Mouse (Mus musculus) WW6 (cell line): ENCODE measurements around the gene Btk.

Experiments
- DNase-seq: peaks from one replicate; pipeline ENCODE4 v3.0.0-alpha.2; 2013; ENCODE audit warnings: low read depth, low spot score

The Btk gene

GRCm38 (mm10) chrX:134582888-134583669, at the start of gene Btk:
Gene Btk, minus strand, starts transcription at chrX:134583570.
- DNase-seq = no peak

DNA sequence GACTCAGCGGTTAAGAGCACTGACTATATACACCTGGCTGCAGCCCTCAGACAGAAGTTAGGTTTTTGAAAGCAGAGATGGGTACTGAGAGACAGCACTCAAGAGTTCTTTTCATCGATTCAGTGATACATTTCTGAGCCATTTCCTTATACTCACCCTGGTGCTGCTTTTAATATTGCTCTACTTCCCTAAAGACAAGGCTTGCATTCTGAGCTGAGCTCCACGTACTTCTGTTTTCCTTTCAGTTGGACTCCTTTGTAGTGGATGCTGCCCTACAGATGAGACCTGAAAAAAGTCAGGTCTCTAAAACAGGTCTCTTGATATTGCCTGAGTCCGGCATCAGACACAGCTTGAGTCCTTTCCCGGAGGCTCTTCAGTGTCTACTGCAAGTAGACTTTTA, 49.3 kb upstream of the Btk start:
- no peak for DNase-seq

DNA sequence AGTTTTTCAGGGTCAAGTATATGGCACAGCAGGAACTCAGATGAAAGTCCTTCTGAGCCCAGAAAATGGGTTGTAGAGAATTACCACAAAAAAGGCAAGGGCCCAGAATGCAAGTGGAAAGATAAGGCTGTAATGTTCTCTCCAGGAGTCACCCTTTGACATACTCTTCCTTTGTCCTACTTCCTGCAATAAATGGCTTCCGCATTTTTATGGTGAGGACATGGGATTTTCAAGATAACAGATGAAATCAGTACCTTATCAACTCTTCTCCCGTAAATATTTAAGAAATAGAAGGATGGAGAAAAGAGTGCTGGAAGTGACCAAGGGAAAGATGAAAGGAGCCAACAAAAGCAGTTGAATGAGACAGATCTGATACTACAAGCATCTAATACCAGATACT, 44.8 kb upstream of the Btk start:
- no peak for DNase-seq

- no peak for DNase-seq
Observed at GRCm38 (mm10) chrX:134623350-134623749, 40.0 kb upstream of the Btk start.

DNA sequence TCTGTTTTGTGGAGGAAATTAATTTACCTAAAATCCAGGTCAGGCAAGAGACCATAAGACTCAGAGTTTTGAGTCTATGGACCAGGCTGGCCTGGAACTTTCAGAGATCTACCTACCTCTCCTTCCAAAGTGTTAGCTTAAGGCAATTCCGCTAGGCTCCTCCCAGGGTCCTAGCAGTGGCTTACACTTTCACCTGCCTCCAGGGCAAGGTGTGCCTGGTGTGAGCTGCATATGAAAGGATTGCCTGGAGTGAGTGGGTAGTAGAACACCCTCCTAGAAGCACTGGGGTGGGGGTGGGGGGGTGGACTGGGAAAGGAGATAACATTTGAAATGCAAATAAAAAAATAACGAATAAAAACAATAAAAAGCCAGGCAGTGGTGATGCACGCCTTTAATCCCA, 38.3 kb upstream of the Btk start:
- no peak for DNase-seq

- no peak for DNase-seq
Observed at GRCm38 (mm10) chrX:134620254-134620865, 37.0 kb upstream of the Btk start.

GRCm38 (mm10) chrX:134619695-134620094, 36.3 kb upstream of the Btk start:
- DNase-seq = no peak

GRCm38 (mm10) chrX:134614306-134614705, 30.9 kb upstream of the Btk start:
- DNase-seq = no peak

DNA sequence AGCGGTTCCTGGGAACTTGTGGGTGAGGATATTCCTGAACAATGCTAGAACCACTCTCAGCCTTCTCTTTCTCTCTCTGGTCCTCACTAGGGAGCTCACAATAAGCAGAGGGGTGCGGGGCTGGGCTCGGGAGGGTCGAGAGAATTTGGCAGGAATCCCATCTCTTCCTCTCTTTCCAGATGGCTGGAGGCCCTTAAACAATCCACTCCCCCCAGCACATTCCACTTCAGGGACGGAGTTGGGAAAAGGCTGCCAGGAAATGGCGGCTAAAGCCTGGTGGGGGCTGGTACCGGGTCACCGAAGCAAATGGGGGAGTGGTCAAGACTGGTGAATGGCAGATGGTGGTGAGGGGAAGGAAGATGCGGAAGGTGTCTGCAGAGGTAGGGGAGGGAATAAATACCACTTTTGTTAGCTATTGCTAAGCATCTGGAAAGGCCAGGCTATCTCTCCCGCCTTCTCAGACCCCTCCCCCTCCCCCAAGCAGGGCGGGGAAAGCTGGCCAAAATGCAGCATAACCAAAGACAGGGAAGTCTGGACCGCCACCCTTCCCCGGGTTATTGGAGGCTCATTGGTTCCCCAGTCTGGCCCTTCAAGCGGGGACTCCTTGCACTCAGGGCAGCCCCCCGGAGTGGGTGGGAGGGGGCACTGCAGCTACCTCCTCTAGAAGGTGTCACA, 29.1 kb upstream of the Btk start:
- peak; percentile 46 for DNase-seq

- no peak for DNase-seq
Observed at GRCm38 (mm10) chrX:134610984-134611383, 27.6 kb upstream of the Btk start.

- DNase-seq = no peak
Observed at GRCm38 (mm10) chrX:134609472-134609871, 26.1 kb upstream of the Btk start.

- no peak for DNase-seq
Observed at GRCm38 (mm10) chrX:134601380-134602120, 18.2 kb upstream of the Btk start.

DNA sequence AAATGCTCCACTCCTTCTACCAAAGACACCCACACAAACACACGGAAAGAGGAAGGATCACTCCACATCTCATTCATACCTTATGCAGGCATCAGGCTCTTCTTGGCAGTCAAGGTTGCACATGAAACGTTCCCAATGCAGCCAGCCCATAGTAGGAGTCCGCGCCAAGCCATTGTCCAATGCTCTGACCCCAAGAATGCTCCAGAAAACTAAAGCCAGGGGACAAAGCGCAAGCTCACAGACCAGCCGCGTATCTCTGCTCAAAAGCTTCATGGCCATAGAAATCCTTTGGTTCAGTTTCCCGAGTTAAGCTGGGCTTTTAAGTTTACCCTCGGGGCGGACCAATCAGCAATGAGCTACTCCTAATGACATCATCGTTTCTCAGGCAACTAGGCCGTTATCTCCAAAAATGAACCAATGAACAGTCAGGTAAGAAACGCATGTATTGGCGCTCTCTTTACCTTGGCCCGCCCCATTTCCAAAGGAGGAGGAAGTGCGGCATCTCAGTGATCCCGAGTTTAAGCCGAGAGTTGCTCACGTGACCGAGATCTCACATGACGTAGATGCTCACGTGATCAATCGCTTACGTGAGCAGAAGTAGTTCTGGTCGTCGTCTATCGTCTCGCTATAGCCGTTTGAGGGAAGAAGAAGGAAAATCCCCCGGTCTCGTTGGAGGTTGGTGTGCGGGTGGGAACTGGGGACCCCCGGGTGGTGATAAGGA, 17.4 kb upstream of the Btk start, which contains the start of the genes Gla and Hnrnph2:
Gene Gla, minus strand, starts transcription at position 467 of the 721 bp plus-strand sequence.
Gene Hnrnph2, plus strand, starts transcription at position 521 of the 721 bp plus-strand sequence.
- DNase-seq = peak; percentile 87

DNA sequence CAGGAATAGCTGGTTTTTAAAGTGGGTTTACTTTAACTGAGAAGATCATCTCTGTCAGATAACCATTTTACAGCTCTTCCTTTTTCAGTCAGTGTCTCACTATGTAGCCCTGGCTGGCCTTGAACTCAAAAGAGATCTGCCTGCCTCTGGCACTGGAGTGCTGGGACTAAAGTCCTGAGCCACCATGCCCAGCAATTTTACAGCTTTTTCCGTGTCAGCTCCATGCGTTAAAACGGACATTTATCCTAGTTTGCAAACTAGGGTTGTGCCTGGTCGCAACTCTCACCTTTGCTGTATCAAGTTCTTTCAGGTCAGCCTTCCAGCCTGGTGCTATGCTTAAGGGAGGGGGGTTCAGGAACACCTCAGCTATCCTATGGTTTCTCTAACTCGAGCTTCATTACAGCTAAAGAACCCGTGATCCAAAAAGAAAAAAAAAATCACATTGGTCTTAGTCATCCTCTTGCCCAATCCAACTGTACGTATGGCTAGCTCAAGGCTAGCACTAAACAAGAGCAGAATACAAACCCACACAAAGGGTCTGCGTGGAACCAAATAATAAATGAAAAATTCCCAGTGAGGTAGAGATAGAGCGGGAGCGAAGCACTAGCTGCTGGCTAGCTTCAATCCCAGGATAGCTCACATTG, 16.7 kb upstream of the Btk start:
- DNase-seq = no peak

- DNase-seq = no peak
Observed at GRCm38 (mm10) chrX:134589836-134590235, 6.5 kb upstream of the Btk start.

- no peak for DNase-seq
Observed at GRCm38 (mm10) chrX:134588997-134589396, 5.6 kb upstream of the Btk start.

GRCm38 (mm10) chrX:134588261-134588660, 4.9 kb upstream of the Btk start:
- no peak for DNase-seq

DNA sequence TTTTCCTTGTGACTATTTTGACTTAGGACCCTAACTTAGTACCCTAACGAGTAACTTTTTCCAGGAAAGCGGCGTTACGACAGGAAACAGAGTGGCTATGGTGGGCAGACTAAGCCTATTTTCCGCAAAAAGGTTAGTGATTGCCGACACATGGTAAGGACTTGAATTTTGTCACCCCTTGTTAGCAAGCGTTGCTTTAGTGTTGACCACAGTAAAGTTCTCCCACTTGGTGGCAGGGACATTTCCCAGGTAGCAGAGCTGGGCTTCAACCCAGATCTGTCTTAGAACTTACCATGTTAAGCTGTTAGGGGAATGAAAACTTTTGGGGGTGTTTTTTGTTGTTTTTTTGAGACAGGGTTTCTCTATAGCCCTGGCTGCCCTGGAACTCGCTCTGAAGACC, 3.1 kb upstream of the Btk start:
- no peak for DNase-seq

- DNase-seq = peak; percentile 71
Observed at GRCm38 (mm10) chrX:134585103-134586002, 2.0 kb upstream of the Btk start, which contains the start of gene Rpl36a. Gene Rpl36a, plus strand, starts transcription at chrX:134585654.

GRCm38 (mm10) chrX:134582270-134582669, 1.1 kb downstream of the Btk start:
- DNase-seq = no peak
